Mouse (Mus musculus) lung, postnatal 0 days (tissue): ENCODE data around the gene Pitpnb. TPM values are rescaled to one million over a fixed set of nuclear protein-coding genes. Genes with fewer than 3 reads are reported as not detected.

Experiments used
- ATAC-seq: fragments of 200-750 bp; cut with Nextera tagmentation; 2 replicates; pipeline ENCODE4 v1.8.0; 2017; ENCODE audit warnings: moderate library complexity
- DNase-seq: peaks from one replicate; pipeline ENCODE4 v3.0.0-alpha.2; 2016; ENCODE audit warnings: low spot score
- H3K27ac ChIP-seq: fragments of 300-500 bp; sonication (generic); 2 replicates; pipeline ENCODE4 v1.5.1; 2014; ENCODE audit warnings: antibody characterized with exemption, mild to moderate bottlenecking, low read length, mixed read lengths
- H3K27me3 ChIP-seq: fragments of 300-500 bp; sonication (generic); replicated peaks from 2 replicates; pipeline ENCODE4 v1.6.1; 2014; ENCODE audit warnings: low read length, mixed read lengths; ENCODE audit not compliant: insufficient read depth
- H3K36me3 ChIP-seq: fragments of 300-500 bp; sonication (generic); 2 replicates; pipeline ENCODE4 v1.6.1; 2014; ENCODE audit warnings: low read length, mixed read lengths; ENCODE audit not compliant: insufficient read depth
- H3K4me1 ChIP-seq: fragments of 300-500 bp; sonication (generic); 2 replicates; pipeline ENCODE4 v1.6.1; 2014; ENCODE audit warnings: antibody characterized with exemption, low read depth, low read length, mixed read lengths; ENCODE audit not compliant: insufficient read depth
- H3K4me2 ChIP-seq: fragments of 300-500 bp; sonication (generic); replicated peaks from 2 replicates; pipeline ENCODE4 v1.6.1; 2014; ENCODE audit warnings: low read depth, mild to moderate bottlenecking, low read length, moderate library complexity, mixed read lengths
- H3K4me3 ChIP-seq: fragments of 300-500 bp; sonication (generic); 2 replicates; pipeline ENCODE4 v1.5.1; 2014; ENCODE audit warnings: low read depth, low read length
- H3K9ac ChIP-seq: fragments of 300-500 bp; sonication (generic); replicated peaks from 2 replicates; pipeline ENCODE4 v1.6.1; 2014; ENCODE audit warnings: low read depth, mild to moderate bottlenecking
- H3K9me3 ChIP-seq: fragments of 300-500 bp; sonication (generic); 2 replicates; pipeline ENCODE4 v1.6.1; 2016; ENCODE audit warnings: low read length, mixed read lengths
- CTCF ChIP-seq: IDR thresholded peaks from 2 replicates; pipeline ENCODE4 v1.5.1; 2016; ENCODE audit warnings: antibody characterized with exemption, mild to moderate bottlenecking
- EP300 ChIP-seq: IDR thresholded peaks from 2 replicates; pipeline ENCODE4 v1.6.1; 2016; ENCODE audit warnings: antibody characterized with exemption, mild to moderate bottlenecking, control low read depth
- WGBS: fragments of 180-500 bp; shearing (Covaris S2); extraction: QIAGEN DNeasy Blood & Tissue Kit; methylation state at CpG from one replicate; pipeline ENCODE4 v1.1.7; 2014; 5-methylcytosine and 5-hydroxymethylcytosine counted together
- polyA plus RNA-seq: library from polyadenylated mRNA; unstranded; fragments of >200 nt; fragmentation: Nextera tagmentation; extraction: Ambion mirVana; gene quantifications from 2 replicates; pipeline ENCODE4 v1.2.1, GENCODE M21; 2015

Pitpnb gene
- polyA plus RNA-seq, 1 experiment from 2014 or later: 56.4 TPM

- 9% methylated on average over 17 of the region's 17 CpGs for WGBS
- TF ChIP-seq CTCF (no peak), EP300 (no peak)
- H3K4me2 ChIP-seq: peak overlapping the region; percentile 1; the same call in 1 of the 2 replicates
- no peak overlapping the region for H3K9ac ChIP-seq
- no peak overlapping the region for H3K27ac ChIP-seq
- ATAC-seq: peak; percentile 76
- H3K27me3 ChIP-seq: no peaks in the 10 kb centered on the region
- peaks cover 8% of the 10 kb centered on the region for H3K4me1 ChIP-seq
- H3K9me3 ChIP-seq: no peaks in the 10 kb centered on the region
- H3K36me3 ChIP-seq: no peaks in the 10 kb centered on the region
- DNase-seq: peak; percentile 79
- no peak overlapping the region for H3K4me3 ChIP-seq
These were observed 63.0 kb downstream of the Pitpnb start for GRCm38 (mm10) chr5:111393346-111394197.

DNA sequence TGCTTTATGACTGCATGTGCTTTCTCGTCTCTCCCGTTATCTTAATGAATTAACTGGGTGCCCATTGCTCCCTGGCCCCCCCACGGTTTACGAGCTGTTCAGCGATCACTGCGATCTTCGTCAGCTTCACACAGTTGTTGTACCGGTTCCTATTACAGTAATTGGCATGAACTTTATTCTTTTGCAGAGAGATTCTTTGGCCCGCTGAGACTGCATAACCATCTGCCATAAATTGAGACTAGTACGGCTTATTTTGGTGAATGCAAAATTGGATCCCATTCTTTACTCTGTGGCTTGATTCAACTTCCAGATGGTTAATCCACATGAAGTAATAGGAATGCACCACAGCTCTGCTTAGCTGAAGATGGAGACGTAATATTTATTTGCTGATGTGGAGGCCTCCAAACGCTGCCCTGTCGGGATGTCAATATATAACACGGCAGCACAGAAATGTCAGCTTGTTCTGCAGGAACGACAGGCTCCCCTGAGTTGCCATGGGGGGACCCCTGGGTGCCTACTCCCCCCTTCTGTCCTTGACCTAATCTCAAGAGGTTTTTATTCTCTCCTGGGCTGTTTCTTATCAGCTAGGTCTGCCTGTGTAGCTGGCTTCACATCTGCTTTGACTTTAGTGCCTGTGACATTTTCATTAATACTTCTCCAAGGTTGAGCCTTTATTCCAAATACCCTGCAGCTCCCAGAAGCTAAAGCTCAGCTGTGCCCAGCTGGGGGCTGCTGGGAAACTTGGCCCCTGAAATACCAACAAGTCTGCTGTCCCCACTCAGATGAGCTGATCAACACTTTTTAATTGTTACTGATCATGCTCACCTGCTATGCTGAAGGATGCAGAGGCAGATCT lies 63.9 kb downstream of the Pitpnb start:
- DNase-seq: no peak

GRCm38 (mm10) chr5:111395771-111396170 lies 65.2 kb downstream of the Pitpnb start:
- DNase-seq (no peak), ATAC-seq (no peak)
- no peak overlapping the region for H3K4me3 ChIP-seq
- no peaks in the 10 kb centered on the region for H3K9me3 ChIP-seq
- H3K4me2 ChIP-seq: no peak overlapping the region
- no peak overlapping the region for H3K9ac ChIP-seq
- 37% methylated on average over 8 of the region's 10 CpGs for WGBS
- H3K36me3 ChIP-seq: no peaks in the 10 kb centered on the region
- H3K27ac ChIP-seq: no peak overlapping the region
- H3K4me1 ChIP-seq: peaks cover 8% of the 10 kb centered on the region
- H3K27me3 ChIP-seq: no peaks in the 10 kb centered on the region
- TF ChIP-seq CTCF (no peak), EP300 (no peak)

More for the DNA sequence above, 63.9 kb downstream of the Pitpnb start:
- Histone ChIP-seq H3K9ac (no peak overlapping the region), H3K4me2 (peak overlapping the region; percentile 1; the same call in 1 of the 2 replicates), H3K36me3 (no peaks in the 10 kb centered on the region), H3K27ac (no peak overlapping the region), H3K27me3 (no peaks in the 10 kb centered on the region), H3K9me3 (no peaks in the 10 kb centered on the region), H3K4me3 (no peak overlapping the region), H3K4me1 (peaks cover 8% of the 10 kb centered on the region)
- ATAC-seq: no peak
- 14% methylated on average over 15 of the region's 15 CpGs for WGBS
- TF ChIP-seq EP300 (no peak), CTCF (no peak)

- TF ChIP-seq CTCF (peak; percentile 43; the same call in 1 of the 2 replicates), EP300 (no peak)
- DNase-seq (no peak), ATAC-seq (no peak)
- H3K4me3 ChIP-seq: no peak overlapping the region
- H3K4me1 ChIP-seq: peaks cover 8% of the 10 kb centered on the region
- H3K9ac ChIP-seq: no peak overlapping the region
- no peak overlapping the region for H3K4me2 ChIP-seq
- H3K36me3 ChIP-seq: no peaks in the 10 kb centered on the region
- H3K27me3 ChIP-seq: no peaks in the 10 kb centered on the region
- H3K9me3 ChIP-seq: no peaks in the 10 kb centered on the region
- no peak overlapping the region for H3K27ac ChIP-seq
- WGBS: 64% methylated on average over 4 of the region's 4 CpGs
These were observed 65.6 kb downstream of the Pitpnb start for GRCm38 (mm10) chr5:111396199-111396598.

DNA sequence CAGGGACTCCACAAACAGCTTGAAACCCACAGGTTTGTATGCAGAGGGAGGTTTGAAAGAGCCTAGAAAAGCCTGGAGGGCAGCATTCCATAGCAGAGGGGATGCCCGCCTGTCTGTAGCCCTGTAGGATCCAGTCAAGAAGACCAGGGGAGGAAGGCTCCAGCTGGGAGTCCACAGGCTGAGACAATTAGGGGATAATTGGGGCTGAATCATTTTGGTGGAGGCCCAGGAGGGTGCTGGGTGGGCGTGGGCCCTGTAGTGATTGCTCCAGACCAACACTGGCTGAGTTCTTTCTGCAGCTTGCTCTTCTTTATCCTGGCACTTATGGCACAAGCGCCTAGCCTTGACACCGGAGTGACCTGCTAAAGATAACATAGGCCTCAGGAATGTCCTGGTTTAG lies 67.9 kb downstream of the Pitpnb start:
- DNase-seq: no peak
- H3K9ac ChIP-seq: no peak overlapping the region

DNA sequence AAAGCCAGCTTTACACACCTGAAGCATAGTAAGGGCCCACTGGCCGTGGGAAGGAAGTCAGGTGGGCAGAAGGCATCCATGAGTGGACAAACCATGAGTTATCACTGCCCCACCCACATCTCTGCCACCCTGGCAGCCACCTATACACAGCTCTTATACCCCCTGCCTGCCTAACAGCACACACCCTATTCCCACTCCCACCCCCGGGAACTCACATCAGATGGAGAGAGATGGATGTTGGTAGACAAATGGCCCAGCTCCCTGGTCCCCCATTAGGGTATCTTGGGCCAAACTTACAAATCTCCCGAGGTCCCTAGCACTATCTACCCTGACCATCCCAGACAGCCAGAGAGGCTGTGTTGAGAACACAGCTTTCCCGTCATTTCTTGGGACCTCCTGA lies 68.7 kb downstream of the Pitpnb start:
- H3K36me3 ChIP-seq: no peaks in the 10 kb centered on the region
- H3K27ac ChIP-seq: no peak overlapping the region
- no peak overlapping the region for H3K4me3 ChIP-seq
- no peaks in the 10 kb centered on the region for H3K27me3 ChIP-seq
- TF ChIP-seq EP300 (no peak), CTCF (no peak)
- H3K4me1 ChIP-seq: no peaks in the 10 kb centered on the region
- WGBS: 70% methylated on average over 4 of the region's 4 CpGs
- ATAC-seq (no peak), DNase-seq (no peak)
- H3K9me3 ChIP-seq: no peaks in the 10 kb centered on the region
- no peak overlapping the region for H3K9ac ChIP-seq
- no peak overlapping the region for H3K4me2 ChIP-seq

More for the DNA sequence above, 67.9 kb downstream of the Pitpnb start:
- TF ChIP-seq CTCF (no peak), EP300 (no peak)
- Histone ChIP-seq H3K4me3 (no peak overlapping the region), H3K4me1 (peaks cover 7% of the 10 kb centered on the region), H3K9me3 (no peaks in the 10 kb centered on the region), H3K27me3 (no peaks in the 10 kb centered on the region), H3K36me3 (no peaks in the 10 kb centered on the region), H3K27ac (no peak overlapping the region), H3K4me2 (no peak overlapping the region)
- WGBS: 53% methylated on average over 4 of the region's 4 CpGs
- no peak for ATAC-seq
